9 mouse cellular contexts compared by ENCODE assay signal in genomic region chr2:152729013-152729635, GRCm38 (mm10). TPM values are rescaled to one million over a fixed set of nuclear protein-coding genes. Genes with fewer than 3 reads are reported as not detected.
DNase-seq lines count a peak whose midpoint lies in the region; ATAC-seq and TF ChIP-seq lines count a peak whose summit lies in the region.
"Had no signal": no experiment of that assay in that cellular context is flagged by ENCODE, and none has a peak within 500 bp of the region (broad histone marks: within the 10 kb centered on the region; RNA-seq: fewer than 3 reads in every experiment).

No protein-coding gene starts in this region.

- H3K36me3 ChIP-seq in lung, embryonic 16.5 days (ENCODE audit: control insufficient read depth, insufficient read depth, low read length): no peaks in the 10 kb centered on the region
- no peaks in the 10 kb centered on the region for H3K36me3 ChIP-seq in heart, embryonic 15.5 days
- no peaks in the 10 kb centered on the region for H3K36me3 ChIP-seq in stomach, embryonic 14.5 days (ENCODE audit: control insufficient read depth, insufficient read depth, low read length)
- H3K36me3 ChIP-seq in thymus, adult 2 months (ENCODE audit: control insufficient read depth, insufficient read depth, low read length): no peaks in the 10 kb centered on the region

- ATAC-seq in lung, embryonic 16.5 days (ENCODE audit: low read depth): no peak
- peak; percentile 50 for ATAC-seq in heart, embryonic 15.5 days (replicated peaks; ENCODE audit: insufficient number of reproducible peaks, insufficient read depth, low FRiP score, low read depth)
- no peak for ATAC-seq in stomach, embryonic 14.5 days (ENCODE audit: insufficient number of reproducible peaks, insufficient read depth, low FRiP score, low read depth)
- ATAC-seq: forebrain, embryonic 13.5 days had no signal

- no peak overlapping the region for H3K4me2 ChIP-seq in lung, embryonic 16.5 days (ENCODE audit: low read depth, low read length)
- H3K4me2 ChIP-seq in heart, embryonic 15.5 days: peak overlapping the region; percentile 14; the same call in 1 of the 2 replicates
- H3K4me2 ChIP-seq in stomach, embryonic 14.5 days (replicated peaks; ENCODE audit: low read depth, low read length): no peak overlapping the region
- H3K4me2 ChIP-seq: forebrain, embryonic 13.5 days had no signal

- no peak for TF ChIP-seq CTCF in thymus, adult 2 months (IDR thresholded peaks at IDR 0.05; ENCODE audit: borderline replicate concordance, control insufficient read depth, extremely low read depth, insufficient read depth, low read length, poor library complexity)

- H3K27ac ChIP-seq in lung, embryonic 16.5 days (ENCODE audit: low read length): peak overlapping the region; percentile 89
- H3K27ac ChIP-seq in heart, embryonic 15.5 days: peak overlapping the region; percentile 78
- H3K27ac ChIP-seq in stomach, embryonic 14.5 days (ENCODE audit: low read length): peak overlapping the region; percentile 83
- no peak overlapping the region for H3K27ac ChIP-seq in thymus, adult 2 months (ENCODE audit: control insufficient read depth, insufficient read depth, low read length)
- H3K27ac ChIP-seq: forebrain, embryonic 13.5 days had no signal

- no peak for DNase-seq in lung, adult 18-20 months
- DNase-seq in kidney, postnatal 14 days: peak; percentile 66
- DNase-seq in thymus, adult 18-20 months: no peak
- DNase-seq in gastrocnemius, postnatal 25 days: no peak
- no peak for DNase-seq in thymus, adult 2 months

- no peak for TF ChIP-seq POLR2A in thymus, adult 2 months (IDR thresholded peaks at IDR 0.05; ENCODE audit: control insufficient read depth, extremely low read depth, insufficient read depth, low read length, poor library complexity)

- WGBS in lung, embryonic 16.5 days: 28% methylated on average over 8 of the region's 8 CpGs
- WGBS in heart, embryonic 15.5 days: 32% methylated on average over 8 of the region's 8 CpGs
- 35% methylated on average over 8 of the region's 8 CpGs for WGBS in stomach, embryonic 14.5 days
- 60% methylated on average over 8 of the region's 8 CpGs for WGBS in thymus, adult 2 months

- H3K9ac ChIP-seq in lung, embryonic 16.5 days (ENCODE audit: low read length): peak overlapping the region; percentile 57
- H3K9ac ChIP-seq in heart, embryonic 15.5 days: no peak overlapping the region
- no peak overlapping the region for H3K9ac ChIP-seq in stomach, embryonic 14.5 days (replicated peaks; ENCODE audit: low read depth, low read length)
- H3K9ac ChIP-seq: forebrain, embryonic 13.5 days had no signal

- peaks cover 58% of the 10 kb centered on the region for H3K4me1 ChIP-seq in lung, embryonic 16.5 days (replicated peaks; ENCODE audit: control insufficient read depth, insufficient read depth, low read length)
- H3K4me1 ChIP-seq in heart, embryonic 15.5 days (replicated peaks): peaks cover 51% of the 10 kb centered on the region
- H3K4me1 ChIP-seq in stomach, embryonic 14.5 days (ENCODE audit: control insufficient read depth, insufficient read depth, low read length): peaks cover 55% of the 10 kb centered on the region
- peaks cover 4% of the 10 kb centered on the region for H3K4me1 ChIP-seq in thymus, adult 2 months (replicated peaks; ENCODE audit: control insufficient read depth, insufficient read depth, low read length)

- H3K4me3 ChIP-seq in lung, embryonic 16.5 days (ENCODE audit: low read length): no peak overlapping the region
- H3K4me3 ChIP-seq in heart, embryonic 15.5 days: no peak overlapping the region
- no peak overlapping the region for H3K4me3 ChIP-seq in stomach, embryonic 14.5 days (ENCODE audit: low read depth, low read length)
- no peak overlapping the region for H3K4me3 ChIP-seq in thymus, adult 2 months (ENCODE audit: control insufficient read depth, insufficient read depth, low read length)
- H3K4me3 ChIP-seq: forebrain, embryonic 13.5 days had no signal

- H3K9me3 ChIP-seq in lung, embryonic 16.5 days (ENCODE audit: control insufficient read depth, low read length): no peaks in the 10 kb centered on the region
- no peaks in the 10 kb centered on the region for H3K9me3 ChIP-seq in heart, embryonic 15.5 days (replicated peaks)
- no peaks in the 10 kb centered on the region for H3K9me3 ChIP-seq in stomach, embryonic 14.5 days (ENCODE audit: control insufficient read depth, low read depth, low read length)
- H3K9me3 ChIP-seq: forebrain, embryonic 13.5 days had no signal

- no peaks in the 10 kb centered on the region for H3K27me3 ChIP-seq in lung, embryonic 16.5 days (ENCODE audit: control insufficient read depth, insufficient read depth, low read depth, low read length)
- H3K27me3 ChIP-seq in heart, embryonic 15.5 days: no peaks in the 10 kb centered on the region
- no peaks in the 10 kb centered on the region for H3K27me3 ChIP-seq in stomach, embryonic 14.5 days (ENCODE audit: control insufficient read depth, insufficient read depth, low read length)
- peaks cover 3% of the 10 kb centered on the region; the same call in 1 of the 2 replicates for H3K27me3 ChIP-seq in thymus, adult 2 months (ENCODE audit: control insufficient read depth, insufficient read depth, low read length)
- H3K27me3 ChIP-seq: forebrain, embryonic 13.5 days had no signal

RNA-seq across cellular contexts. Expression of gene Id1, which starts 6.9 kb away (rescaled TPM):
- polyA plus RNA-seq in lung, embryonic 16.5 days (2015; fragmentation: Nextera tagmentation; extraction: Ambion mirVana): 186 and 189 TPM in 2 replicates
- 61.9 and 63.1 TPM in 2 replicates for polyA plus RNA-seq in heart, embryonic 15.5 days (2015; fragmentation: Nextera tagmentation; extraction: Ambion mirVana)
- 147 and 150 TPM in 2 replicates for polyA plus RNA-seq in stomach, embryonic 14.5 days (2014; fragmentation: Nextera tagmentation; extraction: Ambion mirVana)
- total RNA-seq in gastrocnemius, postnatal 25 days (2021): 10 to 100 TPM in 1 of 2 experiments, 1 to 10 TPM in 1; 9.7 to 14.0 TPM
- 54.6 and 66.4 TPM in 2 replicates for polyA plus RNA-seq in thymus, adult 2 months (2012; rRNA removed)

RNA-seq across cellular contexts. Expression of gene Cox4i2, which starts 24.8 kb away (rescaled TPM):
- 99.6 and 104 TPM in 2 replicates for polyA plus RNA-seq in lung, embryonic 16.5 days (2015; fragmentation: Nextera tagmentation; extraction: Ambion mirVana)
- 20.8 and 24.2 TPM in 2 replicates for polyA plus RNA-seq in heart, embryonic 15.5 days (2015; fragmentation: Nextera tagmentation; extraction: Ambion mirVana)
- 18.4 and 21.7 TPM in 2 replicates for polyA plus RNA-seq in stomach, embryonic 14.5 days (2014; fragmentation: Nextera tagmentation; extraction: Ambion mirVana)
- total RNA-seq in gastrocnemius, postnatal 25 days (2021): 1 to 10 TPM; 2.2 to 2.7 TPM
- 1.6 and 1.9 TPM in 2 replicates for polyA plus RNA-seq in thymus, adult 2 months (2012; rRNA removed)

RNA-seq across cellular contexts. Expression of gene Mcts2, which starts 42.3 kb away (rescaled TPM):
- 26.1 and 27.4 TPM in 2 replicates for polyA plus RNA-seq in lung, embryonic 16.5 days (2015; fragmentation: Nextera tagmentation; extraction: Ambion mirVana)
- polyA plus RNA-seq in heart, embryonic 15.5 days (2015; fragmentation: Nextera tagmentation; extraction: Ambion mirVana): 18.9 and 20.3 TPM in 2 replicates
- polyA plus RNA-seq in stomach, embryonic 14.5 days (2014; fragmentation: Nextera tagmentation; extraction: Ambion mirVana): 26.5 and 30.1 TPM in 2 replicates
- 10 to 100 TPM; 11.3 to 11.5 TPM for total RNA-seq in gastrocnemius, postnatal 25 days (2021)
- polyA plus RNA-seq in thymus, adult 2 months (2012; rRNA removed): 4.2 and 4.4 TPM in 2 replicates

RNA-seq across cellular contexts. Expression of gene H13, which starts 59.9 kb away (rescaled TPM):
- 96.3 and 98.8 TPM in 2 replicates for polyA plus RNA-seq in lung, embryonic 16.5 days (2015; fragmentation: Nextera tagmentation; extraction: Ambion mirVana)
- polyA plus RNA-seq in heart, embryonic 15.5 days (2015; fragmentation: Nextera tagmentation; extraction: Ambion mirVana): 70.6 and 86.1 TPM in 2 replicates
- polyA plus RNA-seq in stomach, embryonic 14.5 days (2014; fragmentation: Nextera tagmentation; extraction: Ambion mirVana): 120 and 122 TPM in 2 replicates
- total RNA-seq in gastrocnemius, postnatal 25 days (2021): 10 to 100 TPM; 29.5 to 38.6 TPM
- polyA plus RNA-seq in thymus, adult 2 months (2012; rRNA removed): 270 and 324 TPM in 2 replicates
